Mouse (Mus musculus) forebrain, embryonic 16.5 days (tissue): ENCODE results near the gene Tymp. TPM values are rescaled to one million over a fixed set of nuclear protein-coding genes. Genes with fewer than 3 reads are reported as not detected.

ENCODE experiments used
- ATAC-seq: fragments of 200-750 bp; cut with Nextera tagmentation; 2 replicates; pipeline ENCODE4 v1.8.0; 2017; ENCODE audit warnings: mild to moderate bottlenecking, moderate library complexity
- H3K27ac ChIP-seq: fragments of 300-500 bp; sonication (generic); 2 replicates; pipeline ENCODE4 v1.5.1; 2014; ENCODE audit warnings: low read length, control low read depth
- H3K27me3 ChIP-seq: fragments of 300-500 bp; sonication (generic); replicated peaks from 2 replicates; pipeline ENCODE4 v1.6.1; 2014; ENCODE audit warnings: low read length; ENCODE audit not compliant: control insufficient read depth, insufficient read depth
- H3K36me3 ChIP-seq: fragments of 300-500 bp; sonication (generic); 2 replicates; pipeline ENCODE4 v1.6.1; 2014; ENCODE audit not compliant: control insufficient read depth, insufficient read depth
- H3K4me1 ChIP-seq: fragments of 300-500 bp; sonication (generic); replicated peaks from 2 replicates; pipeline ENCODE4 v1.6.1; 2014; ENCODE audit warnings: low read length; ENCODE audit not compliant: control insufficient read depth, insufficient read depth
- H3K4me2 ChIP-seq: fragments of 300-500 bp; sonication (generic); 2 replicates; pipeline ENCODE4 v1.6.1; 2014; ENCODE audit warnings: mild to moderate bottlenecking, low read length, control low read depth
- H3K4me3 ChIP-seq: fragments of 300-500 bp; sonication (generic); replicated peaks from 2 replicates; pipeline ENCODE4 v1.5.1; 2014; ENCODE audit warnings: mild to moderate bottlenecking, low read length, control low read depth
- H3K9ac ChIP-seq: fragments of 300-500 bp; sonication (generic); replicated peaks from 2 replicates; pipeline ENCODE4 v1.6.1; 2014; ENCODE audit warnings: low read depth, low read length, control low read depth
- H3K9me3 ChIP-seq: fragments of 300-500 bp; sonication (generic); 2 replicates; pipeline ENCODE4 v1.6.1; 2016; ENCODE audit warnings: low read length; ENCODE audit not compliant: control insufficient read depth
- WGBS: fragments of 180-500 bp; shearing (Covaris S2); extraction: QIAGEN DNeasy Blood & Tissue Kit; methylation state at CpG from one replicate; pipeline ENCODE4 v1.1.7; 2014; 5-methylcytosine and 5-hydroxymethylcytosine counted together
- polyA plus RNA-seq: library from polyadenylated mRNA; unstranded; fragments of >200 nt; fragmentation: Nextera tagmentation; extraction: Ambion mirVana; gene quantifications from 2 replicates; pipeline ENCODE4 v1.2.1, GENCODE M21; 2015

Tymp gene
- polyA plus RNA-seq, result 1.7 and 2.6 TPM in 2 replicates

DNA sequence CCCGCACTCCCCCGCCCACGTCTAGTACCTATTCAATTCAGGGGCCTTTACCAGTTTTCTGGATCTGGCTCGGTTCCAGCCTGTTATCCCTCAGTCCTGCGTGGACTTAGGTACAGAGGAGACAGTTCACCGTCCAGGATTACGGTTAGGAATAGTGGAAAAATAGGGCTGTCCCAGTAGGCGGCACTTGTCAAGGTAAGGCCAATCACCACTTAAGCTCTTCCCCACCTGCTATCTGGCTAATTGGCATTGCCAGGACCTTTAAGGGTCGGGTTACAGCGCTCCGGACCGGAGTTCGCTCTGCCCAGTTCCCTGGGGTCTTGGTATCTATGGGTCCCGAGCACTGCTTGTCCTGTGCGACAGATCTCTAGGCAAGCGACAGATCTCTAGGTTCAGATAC is at the start of gene Tymp:
TSS of gene Tymp (minus strand) at position 83 of the 400 bp plus-strand sequence.
- H3K4me2 ChIP-seq, result no peak within 1 kb of the TSS

DNA sequence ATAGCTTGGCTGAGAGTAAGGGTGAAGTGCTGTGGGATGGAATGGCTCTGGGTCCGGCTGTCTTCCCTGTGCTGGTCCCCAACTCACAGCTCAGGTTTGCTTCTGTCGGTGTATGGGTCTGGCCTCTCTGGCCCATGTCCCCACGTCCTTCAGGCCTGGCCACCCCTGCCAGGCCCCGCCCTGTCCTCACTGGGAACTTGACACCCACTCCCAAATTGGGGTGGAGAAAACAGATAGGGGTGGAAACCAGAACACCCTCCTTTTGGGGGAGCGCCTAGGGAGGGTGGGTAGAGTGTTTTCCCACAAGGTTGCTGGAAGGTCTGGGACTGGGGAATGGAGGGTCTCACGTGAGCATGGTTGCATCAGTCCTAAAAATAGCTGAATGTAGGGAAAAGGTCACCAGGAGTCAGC is 48.9 kb upstream of the Tymp start, which contains the start of gene Cpt1b:
TSS of gene Cpt1b (minus strand) at position 153 of the 411 bp plus-strand sequence.
- 35% methylated on average over 6 of the region's 6 CpGs for WGBS
- H3K9ac ChIP-seq, result no peak within 1 kb of the TSS
- H3K4me3 ChIP-seq, result no peak within 1 kb of the TSS
- H3K27ac ChIP-seq, result no peak within 1 kb of the TSS
- H3K4me2 ChIP-seq, result no peak within 1 kb of the TSS
- peaks cover 14% of the 10 kb centered on the region for H3K4me1 ChIP-seq
- peaks cover 11% of the 10 kb centered on the region for H3K36me3 ChIP-seq
- H3K27me3 ChIP-seq, result no peaks in the 10 kb centered on the region
- no peaks in the 10 kb centered on the region for H3K9me3 ChIP-seq
- ATAC-seq, result no peak

More for the DNA sequence above, at the start of gene Tymp:
- Histone ChIP-seq H3K27ac (no peak within 1 kb of the TSS), H3K4me1 (peaks cover 27% of the 10 kb centered on the region), H3K4me3 (no peak within 1 kb of the TSS), H3K27me3 (peaks cover 40% of the 10 kb centered on the region), H3K9ac (no peak within 1 kb of the TSS), H3K9me3 (no peaks in the 10 kb centered on the region), H3K36me3 (peaks cover 7% of the 10 kb centered on the region)
- WGBS, result 21% methylated on average over 16 of the region's 16 CpGs
- ATAC-seq, result no peak

DNA sequence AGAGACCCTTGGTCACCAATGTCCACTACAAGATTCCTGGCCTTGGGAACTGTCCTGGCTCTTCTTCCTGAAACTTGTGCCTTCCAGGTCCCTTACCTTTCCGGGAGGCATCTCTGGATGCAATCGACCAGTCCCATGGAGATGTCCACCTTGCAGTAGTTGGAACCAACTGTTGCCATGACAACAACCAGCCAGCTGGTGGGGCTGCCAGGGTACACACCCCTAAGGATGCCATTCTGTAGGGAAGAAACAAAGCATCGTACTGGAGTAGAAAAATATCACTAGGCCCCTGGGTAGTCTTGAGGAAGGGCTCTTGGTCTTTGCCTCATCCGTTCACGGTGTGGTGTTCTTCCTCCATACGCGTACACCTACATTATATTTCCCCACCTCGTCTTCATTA is 47.8 kb upstream of the Tymp start:
- WGBS, result 86% methylated on average over 8 of the region's 8 CpGs
- H3K4me2 ChIP-seq, result no peak overlapping the region
- H3K9me3 ChIP-seq, result no peaks in the 10 kb centered on the region
- peaks cover 13% of the 10 kb centered on the region for H3K36me3 ChIP-seq
- no peak for ATAC-seq
- H3K27ac ChIP-seq, result no peak overlapping the region
- H3K4me3 ChIP-seq, result no peak overlapping the region
- H3K27me3 ChIP-seq, result no peaks in the 10 kb centered on the region
- peaks cover 10% of the 10 kb centered on the region for H3K4me1 ChIP-seq
- H3K9ac ChIP-seq, result no peak overlapping the region

GRCm38 (mm10) chr15:89421938-89422337 is 45.1 kb upstream of the Tymp start:
- WGBS, result 94% methylated on average over 9 of the region's 9 CpGs
- Histone ChIP-seq H3K4me3 (no peak overlapping the region), H3K4me1 (no peaks in the 10 kb centered on the region), H3K36me3 (peaks cover 11% of the 10 kb centered on the region), H3K4me2 (no peak overlapping the region), H3K9me3 (no peaks in the 10 kb centered on the region), H3K27ac (no peak overlapping the region), H3K27me3 (no peaks in the 10 kb centered on the region), H3K9ac (no peak overlapping the region)
- no peak for ATAC-seq

- H3K9ac ChIP-seq, result no peak overlapping the region
- no peak overlapping the region for H3K4me3 ChIP-seq
- peaks cover 4% of the 10 kb centered on the region for H3K36me3 ChIP-seq
- no peak overlapping the region for H3K27ac ChIP-seq
- H3K27me3 ChIP-seq, result no peaks in the 10 kb centered on the region
- no peak overlapping the region for H3K4me2 ChIP-seq
- H3K9me3 ChIP-seq, result no peaks in the 10 kb centered on the region
- H3K4me1 ChIP-seq, result no peaks in the 10 kb centered on the region
- ATAC-seq, result no peak
- 90% methylated on average over 8 of the region's 8 CpGs for WGBS
Observed at GRCm38 (mm10) chr15:89415282-89415681, 38.4 kb upstream of the Tymp start.

DNA sequence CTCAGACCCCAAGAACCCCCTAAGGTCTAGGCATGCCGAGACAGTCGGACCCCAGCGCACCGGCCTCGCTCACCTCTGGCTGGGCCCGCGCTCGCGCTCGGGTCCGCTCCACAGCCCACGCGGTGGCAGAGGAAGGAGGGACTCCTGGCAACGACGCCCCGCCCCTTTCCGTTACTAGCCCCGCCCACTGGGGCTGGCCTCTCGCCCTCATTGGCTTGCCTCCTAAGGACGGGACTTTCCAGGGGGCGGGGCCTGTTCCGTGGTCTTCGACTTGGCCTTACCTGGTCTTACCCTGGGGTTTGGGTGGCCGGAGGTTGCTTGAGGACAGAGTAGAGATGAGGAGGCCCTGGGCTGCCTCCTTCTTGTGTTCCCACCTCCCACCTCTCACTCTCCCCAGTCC is 33.3 kb upstream of the Tymp start, which contains the start of gene Syce3:
TSS of gene Syce3 (minus strand) at position 386 of the 400 bp plus-strand sequence.
- Histone ChIP-seq H3K4me1 (no peaks in the 10 kb centered on the region), H3K36me3 (no peaks in the 10 kb centered on the region), H3K4me2 (no peak within 1 kb of the TSS), H3K27ac (no peak within 1 kb of the TSS), H3K4me3 (no peak within 1 kb of the TSS), H3K9ac (no peak within 1 kb of the TSS), H3K27me3 (no peaks in the 10 kb centered on the region), H3K9me3 (0 out of 2 replicates have a peak, but pooled peaks cover 4% of the 10 kb centered on the region)
- no peak for ATAC-seq
- 88% methylated on average over 15 of the region's 24 CpGs for WGBS

GRCm38 (mm10) chr15:89406691-89407090 is 29.9 kb upstream of the Tymp start:
- Histone ChIP-seq H3K4me2 (no peak overlapping the region), H3K27me3 (no peaks in the 10 kb centered on the region), H3K9ac (no peak overlapping the region), H3K36me3 (no peaks in the 10 kb centered on the region), H3K27ac (no peak overlapping the region), H3K4me1 (no peaks in the 10 kb centered on the region), H3K4me3 (no peak overlapping the region), H3K9me3 (0 out of 2 replicates have a peak, but pooled peaks cover 4% of the 10 kb centered on the region)
- ATAC-seq, result no peak

- H3K9ac ChIP-seq, result no peak overlapping the region
- no peak overlapping the region for H3K4me3 ChIP-seq
- no peaks in the 10 kb centered on the region for H3K27me3 ChIP-seq
- no peaks in the 10 kb centered on the region for H3K4me1 ChIP-seq
- H3K9me3 ChIP-seq, result 0 out of 2 replicates have a peak, but pooled peaks cover 4% of the 10 kb centered on the region
- WGBS, result 81% methylated on average over 10 of the region's 10 CpGs
- no peaks in the 10 kb centered on the region for H3K36me3 ChIP-seq
- H3K27ac ChIP-seq, result no peak overlapping the region
- ATAC-seq, result no peak
- no peak overlapping the region for H3K4me2 ChIP-seq
Observed at GRCm38 (mm10) chr15:89404831-89405623, 28.2 kb upstream of the Tymp start.

DNA sequence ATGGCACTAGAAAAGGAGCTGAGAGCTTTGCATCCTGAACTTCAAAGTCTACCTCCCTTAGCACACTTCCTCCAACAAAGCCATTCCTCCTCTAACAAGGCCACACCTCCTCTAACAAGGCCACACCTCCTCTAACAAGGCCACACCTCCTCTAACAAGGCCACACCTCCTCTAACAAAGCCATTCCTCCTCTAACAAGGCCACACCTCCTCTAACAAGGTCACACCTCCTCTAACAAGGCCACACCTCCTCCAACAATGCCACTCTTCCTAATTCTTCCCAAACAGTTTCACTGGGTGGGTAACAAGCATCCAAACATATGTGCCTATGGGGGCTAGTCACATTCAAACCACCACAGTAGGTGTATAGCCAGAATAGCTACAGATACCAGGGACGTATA is 25.6 kb upstream of the Tymp start:
- Histone ChIP-seq H3K4me3 (no peak overlapping the region), H3K4me2 (no peak overlapping the region), H3K9me3 (no peaks in the 10 kb centered on the region), H3K36me3 (no peaks in the 10 kb centered on the region), H3K27me3 (no peaks in the 10 kb centered on the region), H3K4me1 (no peaks in the 10 kb centered on the region), H3K27ac (no peak overlapping the region), H3K9ac (no peak overlapping the region)
- no peak for ATAC-seq
- WGBS, result 93% methylated on average over 1 of the region's 1 CpGs
